ENCODE assay signal across 8 mouse cellular contexts in the genomic region with DNA sequence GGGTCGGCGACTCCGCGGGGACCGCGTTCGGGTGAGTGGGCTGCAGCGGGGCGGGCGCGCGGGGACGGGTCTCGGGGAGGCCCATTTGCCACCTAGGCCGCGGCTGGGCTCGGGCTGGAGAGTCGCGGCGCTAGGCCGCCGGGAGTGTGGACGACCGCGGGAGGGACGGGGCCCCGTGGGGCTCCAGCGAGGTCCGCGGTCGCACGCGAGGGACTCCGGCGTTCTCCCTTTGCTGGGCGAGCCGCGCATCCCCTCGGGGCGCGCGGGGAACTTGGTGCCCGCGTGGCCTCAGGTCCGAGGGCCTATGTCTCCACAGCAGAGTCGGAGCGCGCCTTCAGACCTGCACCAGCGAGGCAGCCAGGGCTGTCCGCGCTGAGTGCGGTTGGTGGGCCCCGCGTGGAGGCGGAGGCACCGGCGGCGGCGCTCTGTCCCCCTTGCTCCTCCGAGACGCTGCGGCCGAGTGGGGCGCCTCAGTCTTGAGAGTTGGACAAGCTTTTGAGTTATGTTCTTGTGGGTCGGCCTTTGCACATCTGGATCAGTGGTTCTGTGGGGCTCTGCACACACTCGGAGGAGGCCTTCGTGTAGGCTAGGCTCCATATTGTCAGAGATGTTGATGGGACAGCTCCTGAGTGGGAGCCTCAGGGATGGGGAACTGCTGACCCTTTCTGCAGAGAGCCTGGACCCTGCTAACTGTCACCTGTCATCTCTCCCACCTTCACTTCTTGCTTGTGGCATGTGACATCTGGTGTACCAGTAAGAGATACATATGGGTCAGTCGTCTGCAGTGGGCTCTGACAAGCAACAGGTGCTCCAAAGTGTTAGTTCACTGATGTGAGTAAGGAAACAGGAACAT. TPM values are rescaled to one million over a fixed set of nuclear protein-coding genes. Genes with fewer than 3 reads are reported as not detected.
DNase-seq lines count a peak whose midpoint lies in the region; ATAC-seq and TF ChIP-seq lines count a peak whose summit lies in the region.

No protein-coding gene starts in this region.

- peak; percentile 24 for ATAC-seq in heart, postnatal 0 days (ENCODE audit: insufficient read depth, low read depth)
- ATAC-seq in lung, embryonic 15.5 days (ENCODE audit: borderline replicate concordance, extremely low read depth, low FRiP score, low TSS enrichment), result peak; percentile 3; the same call in 1 of the 2 replicates
- no peak for ATAC-seq in stomach, embryonic 14.5 days (ENCODE audit: insufficient number of reproducible peaks, insufficient read depth, low FRiP score, low read depth)

- H3K9me3 ChIP-seq in heart, postnatal 0 days (replicated peaks; ENCODE audit: control insufficient read depth, low read length), result no peaks in the 10 kb centered on the region
- H3K9me3 ChIP-seq in lung, embryonic 15.5 days, result no peaks in the 10 kb centered on the region
- no peaks in the 10 kb centered on the region for H3K9me3 ChIP-seq in stomach, embryonic 14.5 days (ENCODE audit: control insufficient read depth, low read depth, low read length)

- under 1% methylated on average over 53 of the region's 68 CpGs for WGBS in heart, postnatal 0 days
- under 1% methylated on average over 56 of the region's 68 CpGs for WGBS in lung, embryonic 15.5 days
- under 1% methylated on average over 68 of the region's 68 CpGs for WGBS in stomach, embryonic 14.5 days

- H3K27ac ChIP-seq in heart, postnatal 0 days (ENCODE audit: low read depth), result peak overlapping the region; percentile 81
- peak overlapping the region; percentile 68 for H3K27ac ChIP-seq in lung, embryonic 15.5 days
- peak overlapping the region; percentile 18; the same call in 1 of the 2 replicates for H3K27ac ChIP-seq in stomach, embryonic 14.5 days (ENCODE audit: low read length)

- peak overlapping the region; percentile 87 for H3K9ac ChIP-seq in heart, postnatal 0 days (replicated peaks; ENCODE audit: low read depth, low read length)
- H3K9ac ChIP-seq in lung, embryonic 15.5 days, result peak overlapping the region; percentile 82
- peak overlapping the region; percentile 55 for H3K9ac ChIP-seq in stomach, embryonic 14.5 days (replicated peaks; ENCODE audit: low read depth, low read length)

- peak; percentile 68 for DNase-seq in cerebellum, adult 9-10 months
- no peak for DNase-seq in cerebellum, postnatal 4 days (ENCODE audit: low spot score in 2 of 2)
- DNase-seq in 3T3-L1 (ENCODE audit: low read depth, low spot score), result peak; percentile 46
- peak; percentile 34 for DNase-seq in c-Kit-positive CD71-positive TER-119-positive erythroid progenitor cells, embryonic 14.5 days (ENCODE audit: low spot score)
- DNase-seq in heart, postnatal 0 days (ENCODE audit: low spot score), result peak; percentile 27
- no peak for DNase-seq in ovary, postnatal 10 days (ENCODE audit: low spot score)

- peak overlapping the region; percentile 98 for H3K4me2 ChIP-seq in heart, postnatal 0 days (ENCODE audit: low read depth, low read length)
- H3K4me2 ChIP-seq in lung, embryonic 15.5 days, result peak overlapping the region; percentile 81
- H3K4me2 ChIP-seq in stomach, embryonic 14.5 days (replicated peaks; ENCODE audit: low read depth, low read length), result peak overlapping the region; percentile 73

- peaks cover 3% of the 10 kb centered on the region; the same call in 1 of the 2 replicates for H3K36me3 ChIP-seq in heart, postnatal 0 days (replicated peaks; ENCODE audit: control insufficient read depth, insufficient read depth, low read length)
- H3K36me3 ChIP-seq in lung, embryonic 15.5 days, result 0 out of 2 replicates have a peak, but pooled peaks cover 3% of the 10 kb centered on the region
- no peaks in the 10 kb centered on the region for H3K36me3 ChIP-seq in stomach, embryonic 14.5 days (ENCODE audit: control insufficient read depth, insufficient read depth, low read length)

- H3K4me1 ChIP-seq in heart, postnatal 0 days (ENCODE audit: control insufficient read depth, insufficient read depth), result peaks cover 35% of the 10 kb centered on the region
- peaks cover 46% of the 10 kb centered on the region for H3K4me1 ChIP-seq in lung, embryonic 15.5 days
- peaks cover 23% of the 10 kb centered on the region for H3K4me1 ChIP-seq in stomach, embryonic 14.5 days (ENCODE audit: control insufficient read depth, insufficient read depth, low read length)

- H3K27me3 ChIP-seq in heart, postnatal 0 days (ENCODE audit: control insufficient read depth, insufficient read depth, low read length), result no peaks in the 10 kb centered on the region
- no peaks in the 10 kb centered on the region for H3K27me3 ChIP-seq in lung, embryonic 15.5 days
- H3K27me3 ChIP-seq in stomach, embryonic 14.5 days (ENCODE audit: control insufficient read depth, insufficient read depth, low read length), result no peaks in the 10 kb centered on the region

- peak overlapping the region; percentile 94 for H3K4me3 ChIP-seq in heart, postnatal 0 days (ENCODE audit: low read depth, low read length)
- H3K4me3 ChIP-seq in lung, embryonic 15.5 days, result peak overlapping the region; percentile 92
- peak overlapping the region; percentile 86 for H3K4me3 ChIP-seq in stomach, embryonic 14.5 days (ENCODE audit: low read depth, low read length)

- TF ChIP-seq CTCF in heart, postnatal 0 days (IDR thresholded peaks at IDR 0.05; ENCODE audit: low read depth), result no peak

- TF ChIP-seq EP300 in heart, postnatal 0 days (IDR thresholded peaks at IDR 0.05; ENCODE audit: low read depth), result no peak

RNA-seq across cellular contexts. Expression of a gene that starts 0.6 kb away (rescaled TPM):
- 22.0 and 30.2 TPM in 2 replicates for total RNA-seq in heart, postnatal 0 days (2014; rRNA removed; ENCODE audit: low replicate concordance)
- polyA plus RNA-seq in heart, postnatal 0 days (2015; fragmentation: Nextera tagmentation; extraction: Ambion mirVana), result 32.4 and 34.4 TPM in 2 replicates
- polyA plus RNA-seq in lung, embryonic 15.5 days (2015; fragmentation: Nextera tagmentation; extraction: Ambion mirVana), result 30.9 and 32.5 TPM in 2 replicates
- polyA plus RNA-seq in stomach, embryonic 14.5 days (2014; fragmentation: Nextera tagmentation; extraction: Ambion mirVana), result 37.1 and 38.2 TPM in 2 replicates

RNA-seq across cellular contexts. Expression of a gene that starts 15.4 kb away (rescaled TPM):
- not detected in 2 replicates for total RNA-seq in heart, postnatal 0 days (2014; rRNA removed; ENCODE audit: low replicate concordance)
- not detected in 2 replicates for polyA plus RNA-seq in heart, postnatal 0 days (2015; fragmentation: Nextera tagmentation; extraction: Ambion mirVana)
- not detected in 2 replicates for polyA plus RNA-seq in lung, embryonic 15.5 days (2015; fragmentation: Nextera tagmentation; extraction: Ambion mirVana)
- not detected in 2 replicates for polyA plus RNA-seq in stomach, embryonic 14.5 days (2014; fragmentation: Nextera tagmentation; extraction: Ambion mirVana)

RNA-seq across cellular contexts. Expression of a gene that starts 49.3 kb away (rescaled TPM):
- total RNA-seq in heart, postnatal 0 days (2014; rRNA removed; ENCODE audit: low replicate concordance), result 15.7 and 33.9 TPM in 2 replicates
- 21.3 and 22.9 TPM in 2 replicates for polyA plus RNA-seq in heart, postnatal 0 days (2015; fragmentation: Nextera tagmentation; extraction: Ambion mirVana)
- 26.4 and 26.6 TPM in 2 replicates for polyA plus RNA-seq in lung, embryonic 15.5 days (2015; fragmentation: Nextera tagmentation; extraction: Ambion mirVana)
- 25.2 and 27.8 TPM in 2 replicates for polyA plus RNA-seq in stomach, embryonic 14.5 days (2014; fragmentation: Nextera tagmentation; extraction: Ambion mirVana)

RNA-seq across cellular contexts. Expression of a gene that starts 51.6 kb away (rescaled TPM):
- total RNA-seq in heart, postnatal 0 days (2014; rRNA removed; ENCODE audit: low replicate concordance), result 74.5 and 115 TPM in 2 replicates
- 130 and 156 TPM in 2 replicates for polyA plus RNA-seq in heart, postnatal 0 days (2015; fragmentation: Nextera tagmentation; extraction: Ambion mirVana)
- 184 and 191 TPM in 2 replicates for polyA plus RNA-seq in lung, embryonic 15.5 days (2015; fragmentation: Nextera tagmentation; extraction: Ambion mirVana)
- 134 and 138 TPM in 2 replicates for polyA plus RNA-seq in stomach, embryonic 14.5 days (2014; fragmentation: Nextera tagmentation; extraction: Ambion mirVana)

Comparison
In these comparisons a context has a peak if more than half of its experiments do, and no peak if none do; other contexts are left out.
1. DNase-seq: peak in cerebellum, adult 9-10 months (single experiment), 3T3-L1 (single experiment), c-Kit-positive CD71-positive TER-119-positive erythroid progenitor cells, embryonic 14.5 days (single experiment) and heart, postnatal 0 days (single experiment); none in cerebellum, postnatal 4 days (0 of 2) and ovary, postnatal 10 days (single experiment).
2. H3K27ac ChIP-seq: peak in every context shown above with its lines; median percentile 81 in heart, postnatal 0 days; 68 in lung, embryonic 15.5 days; 18 in stomach, embryonic 14.5 days.
3. Peak in every context shown above with its lines, with median percentiles within 50 percentile points of each other: H3K4me2 ChIP-seq, H3K4me3 ChIP-seq and H3K9ac ChIP-seq.